Mouse (Mus musculus) kidney, postnatal 4 days (tissue): ENCODE measurements around the gene Rfc2.

Experiments
- DNase-seq, 2 experiments: peaks; one replicate each; pipeline ENCODE4 v3.0.0; 2021; ENCODE audit warnings: mixed read lengths in 2 of 2

The Rfc2 gene

DNA sequence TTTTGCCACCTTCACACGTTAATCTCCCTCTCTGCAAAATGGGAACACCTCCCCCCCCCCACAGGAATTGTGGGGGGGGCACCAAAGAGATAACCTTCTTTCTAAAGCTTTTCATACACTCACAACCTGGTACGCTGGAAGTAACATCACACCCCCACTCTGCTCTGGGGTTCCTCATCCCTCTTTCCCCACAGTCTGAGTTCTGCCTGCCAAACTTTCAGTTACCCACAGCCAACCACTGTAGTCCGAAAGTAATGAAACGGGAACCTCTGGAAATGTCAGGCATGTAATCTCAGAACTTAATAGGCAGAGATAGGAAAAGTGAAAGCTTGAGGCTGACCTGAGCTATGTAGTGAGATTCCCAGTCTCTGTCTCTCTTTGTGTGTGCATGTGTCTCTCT is 13.7 kb upstream of the Rfc2 start:
- no peak for DNase-seq

DNA sequence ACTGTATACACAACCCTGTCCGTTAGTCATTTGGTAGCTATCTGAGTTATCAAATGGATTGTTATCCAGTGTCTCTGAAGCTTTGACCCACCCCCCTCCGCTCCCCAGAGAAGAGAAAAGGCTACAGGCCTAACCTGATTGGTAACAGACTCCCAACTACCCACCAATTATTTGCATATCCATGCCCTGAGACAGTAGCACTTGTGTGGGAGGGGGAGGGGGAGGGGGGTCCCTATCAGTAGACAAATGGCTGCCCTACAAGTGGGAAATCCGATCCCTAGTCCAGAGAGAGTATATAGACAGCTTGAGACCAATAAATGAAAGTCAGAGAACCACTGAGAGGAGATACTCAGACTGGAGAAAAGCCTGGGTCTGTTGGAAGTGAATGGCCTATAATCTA is 13.1 kb upstream of the Rfc2 start:
- DNase-seq = no peak

DNA sequence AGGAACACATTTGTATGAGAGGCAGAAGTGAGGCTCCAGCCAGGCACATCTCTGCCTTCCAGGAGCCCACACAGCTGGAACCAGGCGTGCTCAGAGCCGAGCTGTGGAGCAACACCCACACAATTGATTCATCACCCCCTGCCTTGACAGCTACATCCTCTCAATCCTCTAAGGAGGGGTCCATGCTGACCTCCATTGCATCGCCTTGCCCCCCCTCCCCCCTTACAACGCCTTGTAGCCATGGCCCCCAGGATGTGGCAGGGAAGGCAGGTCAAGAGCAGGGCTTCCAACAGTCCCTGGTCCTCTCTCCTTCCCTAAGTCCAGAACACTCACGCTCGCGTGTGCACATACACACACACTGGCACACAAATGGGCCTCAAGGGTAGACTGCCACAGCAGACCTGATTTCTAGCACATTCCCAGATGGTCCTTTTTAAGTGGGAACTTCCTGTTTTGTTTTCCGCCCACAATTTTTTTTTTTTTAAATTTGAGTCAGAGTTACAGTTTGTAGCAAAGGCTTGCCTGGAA is 12.1 kb upstream of the Rfc2 start:
- peak; percentile 71 to 81 for DNase-seq

DNA sequence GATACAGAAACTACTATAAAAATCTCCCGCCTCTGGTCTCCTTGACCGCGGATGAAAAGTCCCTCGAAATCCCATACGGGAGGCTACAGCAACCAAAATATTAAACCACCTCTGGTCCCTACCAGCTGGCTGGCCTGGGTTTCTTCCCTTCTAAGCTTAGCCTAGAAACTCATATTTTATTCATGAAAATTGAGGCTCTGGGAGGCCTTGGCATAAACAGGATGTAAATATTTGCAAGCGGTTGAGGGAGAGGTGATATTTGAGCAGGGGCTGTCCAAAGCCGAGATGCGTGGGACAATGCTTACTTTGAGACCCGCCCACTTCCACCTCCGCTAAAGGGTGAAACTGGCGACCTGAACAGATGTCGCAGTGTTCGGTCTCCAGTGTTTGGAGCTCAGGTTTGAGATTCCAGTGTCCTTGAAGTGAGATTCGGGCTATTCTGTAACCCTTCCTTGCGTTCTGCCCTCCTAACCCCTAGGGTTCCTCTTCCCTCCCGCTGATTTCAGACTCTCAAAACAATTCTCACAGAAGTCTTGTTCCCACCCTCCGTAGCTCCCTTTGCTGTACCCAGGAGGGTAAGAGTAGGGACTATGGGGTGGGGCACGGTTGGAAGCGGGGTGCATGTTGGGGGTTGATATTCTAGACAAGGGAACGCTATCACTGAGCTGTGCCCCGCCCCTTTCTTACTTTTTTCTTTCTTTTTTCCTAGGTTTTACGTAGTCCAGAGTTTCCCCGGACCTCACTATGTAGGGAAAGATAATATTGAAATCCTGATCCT is 9.2 kb upstream of the Rfc2 start:
- peak; percentile 70 to 80 for DNase-seq

DNA sequence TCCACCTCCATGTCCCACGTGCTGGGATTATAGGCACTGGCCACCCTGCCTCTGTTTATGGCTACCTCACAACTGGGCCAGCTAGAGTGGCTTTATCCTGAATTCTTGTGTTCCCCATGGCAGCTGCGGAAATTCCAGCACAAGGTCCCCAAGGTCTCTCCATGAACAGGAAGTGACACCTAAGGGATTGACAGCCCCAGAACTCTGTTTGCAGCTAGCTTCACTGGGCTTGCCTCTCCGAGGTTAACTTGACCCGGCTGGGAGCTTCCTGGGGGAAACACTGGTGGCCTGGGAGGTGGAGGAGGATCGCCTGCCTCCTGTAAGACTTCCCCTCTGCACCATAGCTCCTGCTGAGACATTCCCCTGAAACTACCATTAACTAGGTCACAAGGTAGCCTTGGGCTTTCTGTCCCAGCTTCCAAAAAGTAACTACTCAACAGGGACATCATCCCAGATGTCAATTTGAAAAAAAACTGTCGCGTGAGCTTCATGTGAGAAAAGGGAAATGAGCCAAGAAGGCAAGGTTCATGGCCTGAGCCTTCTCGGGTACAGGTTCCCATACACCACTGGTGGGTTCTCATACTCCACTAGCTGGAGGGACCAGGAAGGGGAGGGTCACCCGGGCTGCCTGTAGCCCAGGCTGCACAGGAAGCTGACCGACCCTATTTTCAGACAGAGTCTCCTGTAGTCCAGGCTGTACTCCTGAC is 8.5 kb upstream of the Rfc2 start:
- DNase-seq = peak; percentile 39 to 58

DNA sequence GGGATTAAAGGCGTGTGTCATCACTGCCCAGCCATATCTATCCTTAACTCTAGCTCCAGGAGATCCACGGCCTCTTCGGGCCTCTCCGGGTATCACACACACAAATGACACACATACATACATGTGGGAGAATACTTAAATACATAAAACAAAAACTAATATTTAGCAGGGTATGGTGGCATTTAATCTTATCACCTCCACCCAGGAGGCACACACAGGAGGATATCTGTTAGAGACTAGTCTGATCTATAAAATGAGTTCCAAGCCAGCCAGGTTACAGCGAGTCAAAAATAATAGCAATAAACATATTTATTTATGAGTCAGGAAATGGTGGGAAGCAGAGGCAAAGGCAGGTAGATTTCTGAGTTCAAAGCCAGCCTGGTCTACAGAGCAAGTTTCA is 5.3 kb upstream of the Rfc2 start:
- DNase-seq = no peak

DNA sequence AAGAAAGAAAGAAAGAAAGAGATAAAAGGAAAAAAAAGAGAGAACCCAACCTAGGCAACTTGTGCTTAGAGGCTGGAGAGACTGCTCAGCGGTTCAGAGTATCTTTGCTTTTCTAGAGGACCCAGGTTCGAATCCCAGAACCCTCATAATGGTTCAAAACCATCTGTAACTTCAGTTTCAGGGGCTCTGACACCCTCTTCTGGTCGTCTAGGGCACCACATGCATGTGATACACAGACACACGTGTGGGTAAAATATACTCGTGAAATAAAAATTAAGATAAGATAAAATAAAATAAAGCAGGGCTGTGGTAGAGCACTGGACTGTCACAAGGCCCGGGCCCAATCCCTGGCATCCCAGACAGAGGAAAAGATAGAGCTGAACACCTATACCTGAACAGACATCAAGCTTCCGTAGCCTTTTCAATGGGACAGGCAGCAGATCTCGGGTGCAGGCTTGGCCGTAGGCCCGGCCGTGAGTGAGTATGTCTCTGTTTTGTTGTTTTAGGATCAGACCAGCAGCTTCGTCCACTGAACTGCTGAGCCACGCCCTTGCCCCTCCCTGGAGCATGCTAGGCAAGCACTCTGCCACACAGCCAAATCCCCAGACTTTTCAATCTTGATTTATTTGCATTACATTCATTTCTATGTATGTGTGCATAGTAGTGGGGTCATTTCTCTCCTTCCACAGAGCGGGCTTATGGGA is 4.5 kb upstream of the Rfc2 start:
- peak; percentile 33 to 60 for DNase-seq

DNA sequence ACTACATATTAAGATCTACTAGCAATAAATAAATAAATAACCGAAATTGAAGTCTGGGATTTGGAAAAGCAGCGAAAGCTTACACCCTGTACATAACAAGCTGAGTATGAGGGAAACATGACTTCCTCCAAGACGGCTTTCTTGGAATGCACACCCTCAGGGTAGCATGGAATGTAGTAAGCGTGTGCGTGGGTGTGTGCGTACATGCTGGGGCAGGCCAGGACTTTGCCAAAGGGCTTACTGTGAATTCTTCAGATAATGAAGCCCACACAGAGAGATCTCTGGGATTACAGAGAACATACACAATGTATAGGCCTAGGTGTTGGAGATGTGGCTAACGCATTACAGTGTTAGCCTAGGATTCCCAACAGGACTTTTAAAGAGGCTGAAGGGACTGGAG is 3.6 kb upstream of the Rfc2 start:
- DNase-seq = peak in 1 of 2 experiments; percentile 42

DNA sequence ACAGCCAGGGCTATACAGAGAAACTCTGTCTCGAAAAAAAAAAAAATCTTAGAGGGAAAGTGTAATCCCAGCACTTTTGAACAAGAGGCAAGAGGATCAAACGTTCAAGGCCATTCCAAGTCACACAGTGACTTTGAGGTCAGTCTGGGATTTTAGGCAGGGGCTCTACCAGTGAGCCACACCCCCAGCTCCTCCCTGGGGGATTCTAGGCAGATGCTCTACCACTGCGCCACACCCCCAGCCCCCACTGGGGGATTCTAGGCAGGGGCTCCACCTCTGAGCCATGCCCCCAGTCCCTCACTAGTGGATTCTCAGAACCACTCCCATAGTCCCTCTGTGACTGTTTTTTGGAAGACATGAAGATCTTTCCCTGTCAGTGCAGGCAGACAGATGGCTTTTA is 2.0 kb upstream of the Rfc2 start:
- DNase-seq = no peak

DNA sequence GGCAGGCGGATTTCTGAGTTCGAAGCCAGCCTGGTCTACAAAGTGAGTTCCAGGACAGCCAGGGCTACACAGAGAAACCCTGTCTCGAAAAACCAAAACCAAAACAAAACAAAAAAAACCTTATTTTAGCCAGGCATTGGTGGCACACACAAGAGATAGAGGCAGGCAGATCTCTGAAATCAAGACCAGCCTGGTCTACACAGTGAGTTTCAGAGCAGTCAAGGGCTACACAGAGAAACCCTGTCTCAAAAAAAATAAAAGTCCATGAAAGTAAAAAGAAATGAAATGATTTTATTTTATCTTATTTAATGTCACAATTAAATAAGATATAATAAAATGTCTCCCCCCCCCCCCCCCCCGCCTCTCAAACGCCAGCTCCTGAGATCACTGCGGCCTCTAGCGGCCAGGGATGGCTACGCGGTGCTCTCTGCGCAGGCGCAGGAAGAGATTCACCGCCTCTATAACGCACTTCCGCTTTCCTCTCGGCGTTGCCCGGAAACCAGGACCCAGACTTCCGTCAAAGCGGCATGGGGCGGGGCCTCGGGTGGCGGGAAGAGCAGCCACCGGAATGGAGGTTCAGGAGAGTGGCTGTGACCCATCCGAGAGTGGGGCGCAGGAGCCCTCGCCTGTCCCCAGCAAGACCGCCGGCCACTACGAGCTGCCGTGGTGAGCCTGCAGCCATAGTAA is 1.2 kb downstream of the Rfc2 start:
- peak; percentile 99 for DNase-seq

DNA sequence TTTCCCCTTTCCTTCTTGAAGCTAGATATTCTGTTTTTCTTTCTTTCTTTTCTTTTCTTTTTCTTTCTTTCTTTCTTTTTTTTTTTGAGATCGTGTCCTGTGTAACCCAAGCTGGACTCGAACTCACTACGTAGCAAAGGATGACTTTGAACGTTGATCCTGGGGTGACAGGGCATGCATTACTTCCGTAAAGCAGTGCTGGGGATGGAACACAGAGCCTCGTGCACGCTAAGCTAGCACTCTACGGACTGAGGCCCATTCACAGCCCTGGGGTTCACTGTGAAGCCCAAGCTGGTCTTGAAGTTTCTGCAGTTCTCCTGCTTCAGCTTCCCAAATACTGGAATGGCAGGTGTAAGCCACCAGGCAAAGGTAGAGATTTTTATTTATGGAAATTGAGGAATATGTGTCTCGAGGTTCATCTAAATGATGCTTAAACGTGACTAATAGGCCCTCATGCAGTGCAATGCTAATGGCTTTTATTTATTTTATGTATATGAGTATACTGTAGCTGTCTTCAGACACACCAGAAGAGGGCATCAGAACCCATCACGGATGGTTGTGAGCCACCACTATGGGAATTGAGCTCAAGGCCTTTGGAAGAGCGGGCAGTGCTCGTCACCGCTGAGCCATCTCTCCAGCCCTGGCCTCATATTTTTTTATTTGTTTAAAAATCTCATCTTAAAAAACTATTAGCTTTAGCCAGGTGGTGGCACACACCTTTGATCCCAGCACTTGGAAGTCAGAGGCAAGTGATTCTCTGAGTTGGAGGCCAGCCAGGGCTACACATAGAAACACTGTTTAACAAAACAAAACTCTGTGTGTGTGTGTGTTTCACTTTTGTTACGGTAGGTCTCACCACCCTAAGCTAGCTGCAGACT is 2.1 kb downstream of the Rfc2 start:
- DNase-seq = peak in 1 of 2 experiments; percentile 23

DNA sequence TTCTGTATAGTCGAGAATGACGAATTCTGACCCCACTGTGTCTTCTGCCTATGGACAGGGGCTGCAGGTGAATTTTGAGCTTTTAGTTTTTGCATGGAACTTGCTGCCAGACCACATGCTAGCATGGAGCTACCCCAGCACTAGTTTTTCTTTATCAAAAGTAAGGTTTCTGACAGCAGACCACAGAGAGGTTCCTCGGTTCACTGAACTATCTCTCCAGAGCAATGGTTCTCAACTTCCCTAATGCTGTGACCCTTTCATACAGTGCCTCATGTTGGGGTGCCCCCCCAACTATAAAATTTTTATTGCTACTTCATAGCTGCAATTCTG is 2.7 kb downstream of the Rfc2 start:
- DNase-seq = no peak

DNA sequence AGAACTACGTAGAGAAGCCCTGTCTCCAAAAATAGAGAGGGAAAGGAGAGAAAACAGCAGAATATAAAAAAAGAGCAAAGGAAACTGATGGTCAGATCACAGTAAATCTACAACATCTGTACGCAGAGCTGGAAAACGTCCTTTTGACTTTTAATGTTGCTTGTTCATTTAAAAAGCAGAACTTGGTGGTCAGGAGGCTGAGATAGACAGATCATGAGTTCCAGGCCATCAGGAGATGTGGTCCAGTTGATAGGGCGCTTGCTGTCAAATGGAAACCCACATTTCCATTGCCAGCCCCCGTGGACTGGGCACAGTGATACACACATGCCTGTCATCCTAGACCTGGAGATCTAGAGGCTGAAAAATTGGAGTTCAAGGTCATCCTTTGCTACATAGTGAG is 3.6 kb downstream of the Rfc2 start:
- DNase-seq = no peak

DNA sequence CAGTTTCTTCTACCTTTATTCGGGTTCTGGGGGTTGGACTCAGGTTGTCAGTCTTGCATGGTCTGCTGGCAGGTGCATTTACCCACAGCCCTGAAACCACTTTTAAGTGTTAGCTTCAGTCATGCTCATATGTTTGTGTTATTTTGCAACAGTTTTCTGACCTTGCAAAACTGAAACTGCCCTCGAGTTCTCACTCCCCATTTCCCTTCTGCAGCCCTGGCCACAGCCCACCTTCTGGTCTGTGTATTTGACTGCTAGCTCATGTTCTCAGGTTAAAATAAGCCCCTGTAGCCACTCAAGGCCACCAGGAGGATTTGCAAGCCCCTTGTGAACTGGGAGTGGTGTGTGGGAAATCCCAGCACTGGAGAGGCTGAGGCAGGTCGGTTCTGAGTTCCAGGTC is 8.7 kb downstream of the Rfc2 start:
- DNase-seq = no peak

DNA sequence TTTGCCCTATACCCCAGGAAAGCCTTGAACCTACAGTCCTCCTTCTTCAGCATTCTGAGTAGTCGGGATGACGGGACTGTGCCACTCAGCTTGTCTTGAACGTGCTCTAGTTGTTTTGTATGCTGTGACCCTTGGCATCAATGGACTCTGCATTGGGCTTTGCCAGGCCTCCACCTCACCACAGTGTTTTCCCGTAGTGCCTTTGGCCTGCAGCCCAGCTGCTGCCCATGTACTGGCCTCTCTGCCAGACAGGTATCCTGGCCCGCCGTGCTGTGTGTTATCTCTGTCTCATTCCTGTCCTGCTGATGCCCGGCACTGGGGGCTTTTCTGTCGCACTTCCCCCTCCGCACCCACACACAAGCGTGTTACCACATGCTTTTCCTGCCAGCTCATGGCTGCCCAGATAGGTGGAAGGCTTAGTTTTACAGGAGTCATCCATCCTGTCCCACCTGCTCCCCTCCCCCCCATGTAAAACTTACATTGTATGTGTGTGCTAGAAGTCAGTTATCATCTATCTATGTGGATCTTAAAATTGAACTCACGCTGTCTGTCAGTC is 10.9 kb downstream of the Rfc2 start:
- no peak for DNase-seq

DNA sequence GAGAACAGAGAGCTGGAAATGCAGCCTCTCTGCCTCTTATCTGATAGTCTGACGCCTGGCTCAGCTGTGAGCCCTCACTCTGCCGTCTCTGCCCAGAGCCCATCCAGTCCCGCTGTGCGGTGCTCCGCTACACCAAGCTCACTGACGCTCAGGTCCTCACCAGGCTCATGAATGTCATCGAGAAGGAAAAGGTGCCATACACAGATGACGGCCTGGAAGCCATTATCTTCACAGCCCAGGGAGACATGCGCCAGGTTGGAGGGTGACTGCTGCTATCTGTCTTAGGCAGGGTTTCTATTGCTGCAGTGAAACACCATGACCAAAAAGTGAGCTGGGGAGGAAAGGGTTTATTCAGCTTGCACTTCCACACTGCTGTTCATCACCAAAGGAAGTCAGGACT is 11.9 kb downstream of the Rfc2 start:
- DNase-seq = no peak

DNA sequence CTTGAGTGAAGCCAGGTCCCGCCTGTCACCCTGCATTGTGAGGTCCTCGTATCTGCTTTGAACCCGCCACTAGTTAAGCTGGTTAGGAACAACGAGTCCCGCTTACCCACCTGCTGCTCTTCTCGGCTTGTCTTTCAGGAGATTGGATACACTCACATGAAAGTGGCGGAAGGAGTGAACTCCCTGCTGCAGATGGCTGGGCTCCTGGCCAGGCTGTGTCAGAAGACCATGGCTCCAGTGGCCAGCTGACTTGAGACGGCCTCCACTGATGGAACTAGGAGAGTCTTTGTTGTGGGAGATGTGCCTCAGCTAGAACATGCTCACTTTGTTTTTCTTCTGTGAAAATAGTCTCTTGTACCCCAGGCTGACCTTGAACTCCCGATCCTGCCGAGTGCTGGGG is 16.5 kb downstream of the Rfc2 start:
- DNase-seq = peak; percentile 28 to 44

DNA sequence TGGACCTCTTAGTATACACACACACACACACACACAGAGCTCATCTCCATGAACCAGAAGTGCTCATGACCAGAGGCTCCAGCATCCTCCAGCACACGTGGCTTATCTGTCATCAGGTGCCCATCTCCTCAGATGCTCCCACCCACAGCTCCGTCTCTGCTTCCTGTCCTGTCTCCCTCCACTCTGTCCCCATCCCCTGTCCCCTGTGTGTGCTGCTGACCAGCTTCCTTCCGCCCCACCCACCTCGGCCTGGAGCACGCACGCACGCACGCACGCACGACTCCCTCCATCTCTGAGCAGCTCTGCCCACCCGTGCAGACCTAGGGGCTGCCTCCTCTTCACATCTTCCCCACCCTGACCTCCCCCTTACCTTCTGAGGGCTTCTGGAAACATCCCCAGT is 23.2 kb downstream of the Rfc2 start:
- peak in 1 of 2 experiments; percentile 35 for DNase-seq

DNA sequence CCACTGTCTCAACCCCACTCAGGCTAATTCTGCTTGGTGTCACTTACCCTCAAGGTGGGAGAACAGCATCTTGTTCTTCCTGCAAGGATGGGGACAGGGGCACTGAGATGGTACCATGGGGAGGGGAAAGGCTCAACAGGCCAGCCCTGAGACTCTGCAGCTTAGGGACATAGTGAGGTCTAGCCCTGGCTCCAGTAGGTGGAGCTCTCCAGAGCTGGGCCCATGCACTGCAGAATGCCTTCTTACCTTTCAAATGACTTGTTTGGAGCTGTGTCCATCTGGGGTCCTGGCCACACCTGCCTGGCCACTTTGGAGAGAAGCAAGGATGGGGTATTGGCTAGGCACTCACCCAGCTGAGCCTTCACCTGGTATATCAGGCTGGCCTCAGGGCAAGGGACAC is 25.1 kb downstream of the Rfc2 start:
- no peak for DNase-seq

DNA sequence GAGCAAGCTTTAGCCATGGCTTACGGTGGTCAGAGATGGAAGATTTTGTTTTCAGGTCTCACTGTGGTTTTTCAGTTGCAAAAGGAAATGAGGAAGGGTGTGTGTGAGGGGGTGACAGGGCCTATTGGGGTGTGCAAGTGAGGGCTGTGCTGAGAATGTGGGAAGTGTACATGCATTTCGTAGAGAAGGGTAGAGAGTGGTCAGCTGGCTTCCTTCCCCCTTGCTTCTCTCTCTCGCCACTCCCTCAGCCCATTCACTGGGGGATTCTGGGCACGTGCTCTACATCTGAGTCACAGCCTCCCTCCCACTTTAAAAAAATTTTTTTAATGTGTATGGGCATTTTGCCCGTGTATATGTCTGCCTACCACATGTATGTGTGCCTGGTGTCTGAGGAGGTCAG is 26.0 kb downstream of the Rfc2 start:
- no peak for DNase-seq

DNA sequence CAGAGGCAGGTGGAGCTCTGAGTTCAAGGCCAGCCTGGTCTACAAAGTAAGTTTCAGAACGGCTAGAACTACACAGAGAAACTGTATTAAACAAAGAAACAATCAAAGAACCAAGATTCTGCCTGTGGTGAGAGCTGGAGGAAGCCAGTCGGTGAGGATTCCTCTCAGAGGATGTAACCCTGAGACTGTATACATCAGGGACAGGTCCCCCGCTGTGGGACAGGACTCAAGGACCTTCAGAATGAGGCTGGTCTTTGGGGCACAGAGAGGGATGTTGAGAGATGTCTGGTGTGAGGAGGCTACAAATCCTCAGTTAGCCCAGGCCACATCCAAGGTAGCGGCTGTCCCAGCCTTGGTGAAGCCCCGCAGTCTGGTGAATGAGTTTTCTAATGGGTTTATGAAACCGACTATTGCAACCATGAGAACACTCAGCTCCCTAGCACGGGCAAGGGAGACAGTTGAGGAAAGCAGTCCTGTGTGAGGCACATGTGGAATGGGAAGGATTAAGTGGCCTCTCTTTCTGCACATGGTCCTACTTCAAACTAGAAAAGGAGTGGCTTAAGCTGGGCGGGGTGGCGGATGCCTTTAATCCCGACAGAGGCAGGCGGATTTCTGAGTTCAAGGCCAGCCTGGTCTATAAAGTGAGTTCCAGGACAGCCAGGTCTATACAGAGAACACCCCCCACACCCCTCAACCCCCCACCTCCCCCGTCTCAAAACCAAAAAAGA is 28.9 kb downstream of the Rfc2 start:
- no peak for DNase-seq
